Mouse (Mus musculus) liver, embryonic 15.5 days (tissue): ENCODE results near the gene Sis. TPM values are rescaled to one million over a fixed set of nuclear protein-coding genes. Genes with fewer than 3 reads are reported as not detected.

Experiments
- polyA plus RNA-seq: library from polyadenylated mRNA; unstranded; fragments of >200 nt; fragmentation: Nextera tagmentation; extraction: Ambion mirVana; gene quantifications from 2 replicates; pipeline ENCODE4 v1.2.1, GENCODE M21; 2015

The Sis gene
- polyA plus RNA-seq, 1 experiment from 2014 or later, result not detected

Other genes with a start within 250 kb of the Sis start
- 0.03 TPM in 2 replicates for gene Slitrk3, start 89.9 kb upstream of the Sis start, polyA plus RNA-seq